Mouse (Mus musculus) layer of hippocampus, adult 8-10 months (tissue): ENCODE results near the gene Oprd1. TPM values are rescaled to one million over a fixed set of nuclear protein-coding genes. Genes with fewer than 3 reads are reported as not detected.
A peak's percentile ranks its signal among the peaks of the same experiment; 100 is the strongest.

Experiments used
- DNase-seq, 2 experiments: peaks; one replicate each; pipeline ENCODE4 v3.0.0; 2022; ENCODE audit warnings: low spot score in 2 of 2
- total RNA-seq, 4 experiments: library from RNA; stranded (reverse); gene quantifications; 2 replicates each; pipeline ENCODE4 v1.2.4; 2022

Gene Oprd1
- total RNA-seq = 10 to 100 TPM in 3 of 4 experiments, 1 to 10 TPM in 1; 9.2 to 13.4 (median 11.9) TPM

- no peak for DNase-seq
Observed at GRCm38 (mm10) chr4:132144080-132144841, at the start of gene Oprd1. Gene Oprd1 (minus strand): TSS chr4:132144486.

GRCm38 (mm10) chr4:132187826-132188401 is 43.6 kb upstream of the Oprd1 start:
- DNase-seq = no peak

GRCm38 (mm10) chr4:132183162-132183561 is 38.9 kb upstream of the Oprd1 start:
- no peak for DNase-seq

GRCm38 (mm10) chr4:132181721-132182658 is 37.7 kb upstream of the Oprd1 start:
- DNase-seq = no peak

GRCm38 (mm10) chr4:132180710-132181109 is 36.4 kb upstream of the Oprd1 start:
- DNase-seq = peak in 1 of 2 experiments; percentile 38

GRCm38 (mm10) chr4:132178630-132179059 is 34.4 kb upstream of the Oprd1 start:
- DNase-seq = peak in 1 of 2 experiments; percentile 74

- no peak for DNase-seq
Observed at GRCm38 (mm10) chr4:132176474-132176873, 32.2 kb upstream of the Oprd1 start.

- DNase-seq = peak; percentile 57 to 60
Observed at GRCm38 (mm10) chr4:132170891-132171290, 26.6 kb upstream of the Oprd1 start.

- DNase-seq = no peak
Observed at GRCm38 (mm10) chr4:132169761-132170160, 25.5 kb upstream of the Oprd1 start.

GRCm38 (mm10) chr4:132169271-132169670 is 25.0 kb upstream of the Oprd1 start:
- DNase-seq = no peak

- no peak for DNase-seq
Observed at GRCm38 (mm10) chr4:132167436-132167835, 23.1 kb upstream of the Oprd1 start.

GRCm38 (mm10) chr4:132166350-132167290 is 22.3 kb upstream of the Oprd1 start:
- DNase-seq = no peak

GRCm38 (mm10) chr4:132165691-132166090 is 21.4 kb upstream of the Oprd1 start:
- DNase-seq = no peak

GRCm38 (mm10) chr4:132156941-132157622 is 12.8 kb upstream of the Oprd1 start:
- DNase-seq = no peak

GRCm38 (mm10) chr4:132154877-132155670 is 10.8 kb upstream of the Oprd1 start:
- DNase-seq = no peak

GRCm38 (mm10) chr4:132151673-132152072 is 7.4 kb upstream of the Oprd1 start:
- no peak for DNase-seq

- DNase-seq = no peak
Observed at GRCm38 (mm10) chr4:132146201-132146600, 1.9 kb upstream of the Oprd1 start.

- no peak for DNase-seq
Observed at GRCm38 (mm10) chr4:132145092-132145491, 806 bp upstream of the Oprd1 start.

GRCm38 (mm10) chr4:132138640-132139039 is 5.6 kb downstream of the Oprd1 start:
- DNase-seq = no peak
